Mouse (Mus musculus) hindbrain, embryonic 11.5 days (tissue): Measurements from ENCODE around the gene Disc1. TPM values are rescaled to one million over a fixed set of nuclear protein-coding genes. Genes with fewer than 3 reads are reported as not detected.

Experiments
- ATAC-seq: fragments of 200-750 bp; cut with Nextera tagmentation; 2 replicates; pipeline ENCODE4 v1.8.0; 2017; ENCODE audit warnings: mild to moderate bottlenecking, moderate TSS enrichment, moderate library complexity; ENCODE audit not compliant: low FRiP score
- DNase-seq: peaks from one replicate; pipeline ENCODE4 v3.0.0-alpha.2; 2015; ENCODE audit warnings: low spot score
- H3K27ac ChIP-seq: fragments of 300-500 bp; sonication (generic); 2 replicates; pipeline ENCODE4 v1.5.1; 2014; ENCODE audit warnings: mild to moderate bottlenecking, low read depth, low read length
- H3K27me3 ChIP-seq: fragments of 300-500 bp; sonication (generic); 2 replicates; pipeline ENCODE4 v1.6.1; 2014; ENCODE audit warnings: mild to moderate bottlenecking, low read length, moderate library complexity, mixed read lengths; ENCODE audit not compliant: control insufficient read depth, insufficient read depth
- H3K36me3 ChIP-seq: fragments of 300-500 bp; sonication (generic); 2 replicates; pipeline ENCODE4 v1.6.1; 2014; ENCODE audit warnings: mild to moderate bottlenecking, low read length, moderate library complexity, mixed read lengths; ENCODE audit not compliant: control insufficient read depth, insufficient read depth
- H3K4me1 ChIP-seq: fragments of 300-500 bp; sonication (generic); replicated peaks from 2 replicates; pipeline ENCODE4 v1.6.1; 2014; ENCODE audit warnings: low read length, mixed read lengths; ENCODE audit not compliant: control insufficient read depth, insufficient read depth
- H3K4me2 ChIP-seq: fragments of 300-500 bp; sonication (generic); replicated peaks from 2 replicates; pipeline ENCODE4 v1.6.1; 2014; ENCODE audit warnings: mild to moderate bottlenecking, low read depth, low read length
- H3K4me3 ChIP-seq: fragments of 300-500 bp; sonication (generic); 2 replicates; pipeline ENCODE4 v1.5.1; 2014; ENCODE audit warnings: low read depth, low read length
- H3K9ac ChIP-seq: fragments of 300-500 bp; sonication (generic); 2 replicates; pipeline ENCODE4 v1.6.1; 2014; ENCODE audit warnings: low read depth, low read length
- H3K9me3 ChIP-seq: fragments of 300-500 bp; sonication (generic); 2 replicates; pipeline ENCODE4 v1.6.1; 2016; ENCODE audit warnings: low read length; ENCODE audit not compliant: control insufficient read depth
- WGBS: fragments of 180-500 bp; shearing (Covaris S2); extraction: QIAGEN DNeasy Blood & Tissue Kit; methylation state at CpG from one replicate; pipeline ENCODE4 v1.1.7; 2014; 5-methylcytosine and 5-hydroxymethylcytosine counted together
- polyA plus RNA-seq: library from polyadenylated mRNA; unstranded; fragments of >200 nt; fragmentation: Nextera tagmentation; extraction: Ambion mirVana; gene quantifications from 2 replicates; pipeline ENCODE4 v1.2.1, GENCODE M21; 2014

Gene Disc1
- polyA plus RNA-seq, 1 experiment from 2014 or later: 1.6 TPM

GRCm38 (mm10) chr8:125054436-125054810 lies 428 bp downstream of the Disc1 start:
- ATAC-seq: no peak
- Histone ChIP-seq H3K4me1 (no peaks in the 10 kb centered on the region), H3K9me3 (no peaks in the 10 kb centered on the region), H3K36me3 (no peaks in the 10 kb centered on the region), H3K27me3 (peaks cover 34% of the 10 kb centered on the region), H3K9ac (peak overlapping the region; percentile 60), H3K27ac (0 out of 2 replicates have a peak overlapping the region, but pooled peaks have one; percentile 36), H3K4me2 (peak overlapping the region; percentile 97), H3K4me3 (peak overlapping the region; percentile 57)
- DNase-seq: peak; percentile 57
- WGBS: under 1% methylated on average over 37 of the region's 38 CpGs

- no peak overlapping the region for H3K4me2 ChIP-seq
- H3K9ac ChIP-seq: no peak overlapping the region
- no peaks in the 10 kb centered on the region for H3K4me1 ChIP-seq
- WGBS: 85% methylated on average over 8 of the region's 8 CpGs
- ATAC-seq (no peak), DNase-seq (no peak)
- H3K36me3 ChIP-seq: no peaks in the 10 kb centered on the region
- H3K9me3 ChIP-seq: no peaks in the 10 kb centered on the region
- H3K27ac ChIP-seq: no peak overlapping the region
- no peaks in the 10 kb centered on the region for H3K27me3 ChIP-seq
- no peak overlapping the region for H3K4me3 ChIP-seq
Observed at GRCm38 (mm10) chr8:125060904-125061303, 6.9 kb downstream of the Disc1 start.

GRCm38 (mm10) chr8:125065596-125065995 lies 11.6 kb downstream of the Disc1 start:
- H3K9me3 ChIP-seq: no peaks in the 10 kb centered on the region
- H3K36me3 ChIP-seq: no peaks in the 10 kb centered on the region
- DNase-seq (no peak), ATAC-seq (no peak)
- no peak overlapping the region for H3K27ac ChIP-seq
- no peaks in the 10 kb centered on the region for H3K27me3 ChIP-seq
- H3K9ac ChIP-seq: no peak overlapping the region
- H3K4me1 ChIP-seq: no peaks in the 10 kb centered on the region
- H3K4me3 ChIP-seq: no peak overlapping the region
- no peak overlapping the region for H3K4me2 ChIP-seq
- WGBS: 85% methylated on average over 6 of the region's 6 CpGs

DNA sequence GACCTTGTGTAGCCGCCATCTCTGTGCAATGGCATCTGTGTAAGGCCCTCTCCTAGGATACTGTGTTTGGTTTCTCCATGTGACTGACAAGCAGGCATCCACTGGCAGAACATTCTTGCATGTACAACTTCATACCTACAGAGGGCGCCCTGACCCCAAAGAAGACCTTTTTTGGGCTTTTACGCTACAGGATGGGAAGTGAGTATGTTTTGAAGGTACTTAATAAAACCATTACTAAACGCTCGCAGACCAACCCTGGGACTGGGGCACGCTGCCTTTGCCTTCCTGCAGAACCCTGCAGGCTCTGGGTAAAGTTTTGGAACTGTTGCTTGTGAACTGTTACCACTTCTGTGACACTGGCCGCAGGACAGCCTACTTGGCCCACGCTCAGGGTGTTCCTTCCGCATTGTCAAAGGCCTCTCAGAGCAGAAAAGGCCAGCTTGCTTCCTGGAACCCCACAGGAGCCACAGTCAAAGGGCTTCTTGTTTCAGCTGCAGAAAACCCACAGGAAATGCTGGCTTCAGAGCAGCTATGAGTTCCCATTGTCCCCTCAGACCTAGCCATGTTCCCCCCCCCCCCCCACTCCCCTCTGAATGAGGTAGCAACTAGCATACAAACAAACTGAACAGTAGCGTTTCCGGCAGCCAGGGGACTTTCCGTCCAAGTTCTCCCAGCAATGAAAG lies 13.1 kb downstream of the Disc1 start:
- Histone ChIP-seq H3K27me3 (no peaks in the 10 kb centered on the region), H3K9ac (no peak overlapping the region), H3K9me3 (no peaks in the 10 kb centered on the region), H3K4me2 (no peak overlapping the region), H3K4me3 (no peak overlapping the region), H3K36me3 (no peaks in the 10 kb centered on the region), H3K27ac (peak overlapping the region; percentile 56), H3K4me1 (no peaks in the 10 kb centered on the region)
- 41% methylated on average over 12 of the region's 12 CpGs for WGBS
- DNase-seq (peak; percentile 69), ATAC-seq (no peak)

DNA sequence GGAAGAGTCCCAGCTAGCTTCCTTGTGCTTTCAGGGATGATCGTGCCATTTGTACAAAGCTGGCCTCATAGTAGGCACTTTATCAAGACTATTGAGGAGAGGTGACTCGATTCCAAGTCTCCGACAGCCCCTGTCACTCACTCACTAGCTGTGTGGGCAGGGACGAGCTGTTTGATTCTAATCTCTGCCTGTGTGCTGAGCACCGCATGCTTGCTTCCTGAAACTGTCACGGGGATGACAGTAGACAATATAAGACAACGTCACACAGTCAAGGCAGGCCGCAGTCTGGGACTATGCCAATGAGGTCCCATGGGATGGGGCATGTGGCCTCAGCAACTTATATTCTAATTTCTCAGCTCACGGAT lies 13.6 kb downstream of the Disc1 start:
- Histone ChIP-seq H3K9ac (no peak overlapping the region), H3K4me3 (no peak overlapping the region), H3K27me3 (no peaks in the 10 kb centered on the region), H3K27ac (peak overlapping the region; percentile 56), H3K4me1 (no peaks in the 10 kb centered on the region), H3K4me2 (no peak overlapping the region), H3K36me3 (no peaks in the 10 kb centered on the region), H3K9me3 (no peaks in the 10 kb centered on the region)
- ATAC-seq: no peak
- 71% methylated on average over 9 of the region's 9 CpGs for WGBS
- no peak for DNase-seq

DNA sequence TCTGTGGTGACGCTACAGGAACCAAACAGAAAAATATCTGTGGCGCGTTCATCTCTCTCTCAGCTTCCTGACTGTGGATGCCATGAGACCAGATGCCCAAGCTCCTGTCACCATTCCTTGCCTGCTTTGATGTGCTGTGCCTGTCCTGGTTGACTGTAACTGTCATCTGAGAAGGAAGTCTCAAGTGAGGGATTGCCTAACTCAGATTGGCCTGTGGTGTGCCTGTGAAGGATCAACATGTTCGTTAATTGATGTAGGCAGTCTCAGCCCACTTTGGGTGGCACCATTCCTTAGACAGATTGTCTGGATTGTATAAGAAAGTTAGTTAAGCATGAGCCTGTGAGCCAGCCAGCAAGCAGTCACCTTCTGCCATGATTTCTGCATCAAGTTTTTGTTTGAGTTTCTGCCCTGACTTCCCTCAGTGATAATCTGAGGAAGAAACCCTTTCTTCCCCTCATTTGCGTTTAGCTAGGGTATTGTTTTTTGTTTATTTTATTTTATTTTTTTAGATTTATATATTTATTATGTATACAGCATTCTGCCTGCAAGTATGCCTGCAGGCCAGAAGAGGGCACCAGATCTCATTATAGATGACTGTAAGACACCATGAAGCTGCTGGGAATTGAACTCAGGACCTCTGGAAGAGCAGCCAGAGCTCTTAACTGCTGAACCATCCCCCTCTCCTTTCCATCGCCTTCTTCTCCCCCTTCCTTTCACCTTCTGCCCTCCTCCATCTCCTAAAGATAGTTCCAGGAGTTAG lies 14.3 kb downstream of the Disc1 start:
- Histone ChIP-seq H3K9ac (no peak overlapping the region), H3K4me1 (no peaks in the 10 kb centered on the region), H3K4me2 (no peak overlapping the region), H3K9me3 (no peaks in the 10 kb centered on the region), H3K27ac (no peak overlapping the region), H3K27me3 (no peaks in the 10 kb centered on the region), H3K4me3 (no peak overlapping the region), H3K36me3 (no peaks in the 10 kb centered on the region)
- no peak for ATAC-seq
- DNase-seq: no peak
- 90% methylated on average over 6 of the region's 6 CpGs for WGBS

- Histone ChIP-seq H3K4me1 (no peaks in the 10 kb centered on the region), H3K4me3 (no peak overlapping the region), H3K36me3 (no peaks in the 10 kb centered on the region), H3K4me2 (no peak overlapping the region), H3K9me3 (no peaks in the 10 kb centered on the region), H3K27ac (no peak overlapping the region), H3K9ac (no peak overlapping the region), H3K27me3 (no peaks in the 10 kb centered on the region)
- 76% methylated on average over 7 of the region's 7 CpGs for WGBS
- no peak for DNase-seq
- no peak for ATAC-seq
Observed at GRCm38 (mm10) chr8:125069304-125069703, 15.3 kb downstream of the Disc1 start.

- ATAC-seq (no peak), DNase-seq (no peak)
- H3K4me1 ChIP-seq: no peaks in the 10 kb centered on the region
- no peak overlapping the region for H3K4me2 ChIP-seq
- H3K36me3 ChIP-seq: no peaks in the 10 kb centered on the region
- WGBS: 70% methylated on average over 6 of the region's 6 CpGs
- no peak overlapping the region for H3K4me3 ChIP-seq
- H3K27me3 ChIP-seq: no peaks in the 10 kb centered on the region
- no peak overlapping the region for H3K9ac ChIP-seq
- H3K9me3 ChIP-seq: no peaks in the 10 kb centered on the region
- no peak overlapping the region for H3K27ac ChIP-seq
Observed at GRCm38 (mm10) chr8:125069733-125070132, 15.7 kb downstream of the Disc1 start.

DNA sequence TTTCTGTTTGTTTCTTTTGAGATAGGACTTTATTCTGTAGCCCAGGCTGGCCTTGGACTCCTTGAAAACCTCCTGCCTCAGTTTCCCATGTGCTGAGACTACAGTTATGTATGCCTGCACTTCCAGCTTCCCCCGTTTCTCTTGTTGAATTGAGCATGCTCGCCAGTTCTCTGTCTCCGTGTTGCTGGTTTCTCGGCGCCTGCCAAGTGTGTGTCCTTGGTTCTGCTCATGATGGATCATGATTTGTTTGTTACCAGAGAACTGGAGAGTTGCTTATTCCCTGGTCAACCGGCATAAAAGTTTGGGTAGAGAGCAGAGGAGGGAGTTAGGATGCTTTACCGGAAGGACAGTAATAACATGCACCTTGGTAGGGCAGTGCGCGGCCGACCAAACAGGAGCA lies 20.1 kb downstream of the Disc1 start:
- Histone ChIP-seq H3K36me3 (no peaks in the 10 kb centered on the region), H3K9me3 (no peaks in the 10 kb centered on the region), H3K4me1 (no peaks in the 10 kb centered on the region), H3K27me3 (no peaks in the 10 kb centered on the region), H3K27ac (no peak overlapping the region), H3K4me2 (no peak overlapping the region), H3K4me3 (no peak overlapping the region), H3K9ac (no peak overlapping the region)
- WGBS: 94% methylated on average over 10 of the region's 10 CpGs
- ATAC-seq (no peak), DNase-seq (no peak)
